ENCODE assay signal across 9 mouse cellular contexts in genomic region chr6:81768669-81769537, GRCm38 (mm10).
DNase-seq lines count a peak whose midpoint lies in the region; ATAC-seq and TF ChIP-seq lines count a peak whose summit lies in the region.
"Had no signal": no experiment of that assay in that cellular context is flagged by ENCODE, and none has a peak within 500 bp of the region (broad histone marks: within the 10 kb centered on the region; RNA-seq: fewer than 3 reads in every experiment).

No protein-coding gene starts in this region.

- peak; percentile 83 for ATAC-seq in forebrain, embryonic 12.5 days (ENCODE audit: low FRiP score)

- TF ChIP-seq CTCF in left cerebral cortex, adult 2 months (IDR thresholded peaks at IDR 0.05), result peak; percentile 76

- H3K36me3 ChIP-seq in forebrain, embryonic 12.5 days (replicated peaks), result no peaks in the 10 kb centered on the region
- H3K36me3 ChIP-seq: embryonic facial prominence, embryonic 13.5 days; limb, embryonic 15.5 days had no signal

- no peak overlapping the region for H3K4me2 ChIP-seq in forebrain, embryonic 12.5 days
- H3K4me2 ChIP-seq: embryonic facial prominence, embryonic 13.5 days; limb, embryonic 15.5 days had no signal

- H3K4me3 ChIP-seq in left cerebral cortex, adult 2 months, result no peak overlapping the region
- no peak overlapping the region for H3K4me3 ChIP-seq in forebrain, embryonic 12.5 days (replicated peaks)
- H3K4me3 ChIP-seq: embryonic facial prominence, embryonic 13.5 days; limb, embryonic 15.5 days had no signal

- H3K4me1 ChIP-seq in forebrain, embryonic 12.5 days, result no peaks in the 10 kb centered on the region
- H3K4me1 ChIP-seq: embryonic facial prominence, embryonic 13.5 days; limb, embryonic 15.5 days had no signal

- H3K9me3 ChIP-seq in forebrain, embryonic 12.5 days, result no peaks in the 10 kb centered on the region
- H3K9me3 ChIP-seq: embryonic facial prominence, embryonic 13.5 days; limb, embryonic 15.5 days had no signal

- DNase-seq in left cerebral cortex, adult 2 months (ENCODE audit: extremely low spot score in 1 of 2, low spot score in 2 of 2), result no peak
- no peak for DNase-seq in left cerebral cortex, adult 11 months (ENCODE audit: low spot score)
- peak; percentile 45 for DNase-seq in adipocyte (ENCODE audit: low spot score)
- DNase-seq in mesoderm, embryonic 11.5 days (ENCODE audit: low read depth, low spot score), result peak; percentile 64
- DNase-seq in spleen, postnatal 4 days (ENCODE audit: low spot score in 2 of 2), result no peak
- DNase-seq in testis, postnatal 10 days (ENCODE audit: low spot score), result no peak

- no peak overlapping the region for H3K9ac ChIP-seq in forebrain, embryonic 12.5 days
- H3K9ac ChIP-seq: embryonic facial prominence, embryonic 13.5 days; limb, embryonic 15.5 days had no signal

- intact Hi-C loops in left cerebral cortex, adult 2 months (cut with DNase I), result loop anchor here (2.0 to 5.0 kb wide), 3 partner anchors 106 to 1747 kb away; no protein-coding TSS in a partner anchor

- 62% methylated on average over 5 of the region's 5 CpGs for WGBS in forebrain, embryonic 12.5 days

- peak overlapping the region; percentile 70 for H3K27ac ChIP-seq in left cerebral cortex, adult 2 months
- H3K27ac ChIP-seq in forebrain, embryonic 12.5 days, result no peak overlapping the region
- H3K27ac ChIP-seq: embryonic facial prominence, embryonic 13.5 days; limb, embryonic 15.5 days had no signal

- no peaks in the 10 kb centered on the region for H3K27me3 ChIP-seq in forebrain, embryonic 12.5 days
- H3K27me3 ChIP-seq: limb, embryonic 15.5 days had no signal

Comparison
In these comparisons a context has a peak if more than half of its experiments do, and no peak if none do; other contexts are left out.
1. DNase-seq: peak in adipocyte (single experiment) and mesoderm, embryonic 11.5 days (single experiment); none in left cerebral cortex, adult 2 months (0 of 2), left cerebral cortex, adult 11 months (single experiment), spleen, postnatal 4 days (0 of 2) and testis, postnatal 10 days (single experiment).